Mouse (Mus musculus) right cerebral cortex, adult 18-20 months (tissue): ENCODE results near the gene Tsc22d3.
"Not testable (repeated sequence)": the region's sequence is repeated elsewhere in the genome, so short reads cannot be mapped to it uniquely, and the experiment has no call there.

Experiments
- DNase-seq: peaks from one replicate; pipeline ENCODE4 v3.0.0; 2022; ENCODE audit warnings: mixed read lengths

Gene Tsc22d3

DNA sequence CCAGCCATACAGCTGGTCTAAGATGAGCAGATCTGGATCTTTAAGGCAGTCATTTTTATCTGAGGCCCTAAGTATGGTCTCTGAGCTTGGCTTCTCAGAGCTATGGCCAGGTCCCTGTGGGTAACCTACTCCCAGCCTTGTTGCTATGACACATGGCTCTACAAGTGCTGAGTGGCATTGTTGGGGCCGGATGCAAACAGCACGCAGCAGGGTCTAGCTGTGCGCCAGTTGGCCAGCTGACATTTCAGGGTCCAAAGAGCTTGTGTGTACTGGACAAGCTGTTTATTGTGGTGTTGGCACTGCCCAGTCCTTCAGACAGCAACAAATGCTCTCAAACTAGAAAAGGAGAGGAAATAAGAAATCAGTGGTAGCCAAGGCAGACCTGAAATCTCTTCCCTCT, 35.2 kb downstream of the Tsc22d3 start:
- no peak for DNase-seq

GRCm38 (mm10) chrX:140564777-140565176, 35.7 kb downstream of the Tsc22d3 start:
- no peak for DNase-seq

GRCm38 (mm10) chrX:140558176-140558844, 42.1 kb downstream of the Tsc22d3 start:
- DNase-seq, result no peak

DNA sequence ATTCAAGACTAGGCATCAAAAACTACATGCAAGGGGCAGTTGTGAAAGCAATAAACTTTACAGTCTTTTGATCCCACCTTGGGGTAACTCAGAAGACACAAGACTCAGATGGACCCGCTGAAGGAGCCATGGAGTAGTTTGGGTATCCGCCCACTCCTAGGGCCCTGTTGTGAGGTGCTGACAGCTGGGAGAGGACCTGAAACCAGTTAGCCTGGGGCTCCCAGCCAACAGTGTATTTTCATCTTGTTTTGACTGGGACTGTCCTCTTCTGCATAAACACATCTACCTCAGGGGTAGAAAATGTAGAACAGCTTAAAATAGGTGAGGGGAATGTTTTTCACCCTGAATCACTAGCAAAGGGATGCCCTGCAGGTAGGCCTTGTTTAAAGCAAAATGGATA, 44.5 kb downstream of the Tsc22d3 start:
- no peak for DNase-seq

- no peak for DNase-seq
Observed at GRCm38 (mm10) chrX:140555423-140555822, 45.0 kb downstream of the Tsc22d3 start.

GRCm38 (mm10) chrX:140547660-140548419, 52.6 kb downstream of the Tsc22d3 start:
- DNase-seq, result no peak

DNA sequence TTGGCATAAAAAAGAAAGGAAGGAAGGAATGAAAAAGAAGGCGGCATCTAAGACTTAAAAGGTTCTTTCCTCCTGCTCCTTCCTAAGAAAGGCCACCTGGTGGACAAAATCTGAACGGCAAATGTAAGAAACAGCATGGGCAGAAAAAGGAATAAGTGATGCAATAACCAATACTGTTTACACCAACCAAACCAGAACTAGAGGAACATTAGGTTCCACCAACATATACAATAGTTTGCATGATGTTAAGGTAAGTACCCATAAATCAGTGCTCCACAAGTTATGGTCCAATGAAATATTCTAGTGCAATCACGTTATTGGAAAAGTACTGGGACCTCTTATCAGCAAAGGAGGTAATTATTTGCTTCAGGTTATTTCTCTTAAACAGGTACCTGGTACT, 55.7 kb downstream of the Tsc22d3 start:
- peak; percentile 40 for DNase-seq

- DNase-seq, result peak; percentile 81
Observed at GRCm38 (mm10) chrX:140542938-140543673, 57.4 kb downstream of the Tsc22d3 start.

DNA sequence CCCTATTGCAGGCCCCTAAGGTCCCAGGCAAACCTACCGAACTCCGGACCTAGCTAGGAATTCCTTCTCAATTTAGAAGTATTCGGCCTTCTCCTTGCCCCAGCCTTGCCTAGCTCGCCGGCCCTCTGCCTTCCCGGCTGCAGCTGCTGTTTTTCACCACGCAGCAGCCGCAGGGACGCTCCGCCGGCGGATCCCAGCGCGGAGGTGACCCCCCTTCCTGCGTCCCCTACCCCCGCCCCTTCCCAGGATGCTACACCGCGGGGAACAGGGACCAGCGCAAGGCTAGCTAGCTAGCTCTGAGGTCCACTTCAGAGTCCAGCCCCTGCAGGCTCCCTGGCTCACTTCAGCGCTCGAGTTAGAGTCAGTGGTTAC, 58.0 kb downstream of the Tsc22d3 start:
- DNase-seq, result peak; percentile 35

- DNase-seq, result no peak
Observed at GRCm38 (mm10) chrX:140541711-140542473, 58.6 kb downstream of the Tsc22d3 start.

DNA sequence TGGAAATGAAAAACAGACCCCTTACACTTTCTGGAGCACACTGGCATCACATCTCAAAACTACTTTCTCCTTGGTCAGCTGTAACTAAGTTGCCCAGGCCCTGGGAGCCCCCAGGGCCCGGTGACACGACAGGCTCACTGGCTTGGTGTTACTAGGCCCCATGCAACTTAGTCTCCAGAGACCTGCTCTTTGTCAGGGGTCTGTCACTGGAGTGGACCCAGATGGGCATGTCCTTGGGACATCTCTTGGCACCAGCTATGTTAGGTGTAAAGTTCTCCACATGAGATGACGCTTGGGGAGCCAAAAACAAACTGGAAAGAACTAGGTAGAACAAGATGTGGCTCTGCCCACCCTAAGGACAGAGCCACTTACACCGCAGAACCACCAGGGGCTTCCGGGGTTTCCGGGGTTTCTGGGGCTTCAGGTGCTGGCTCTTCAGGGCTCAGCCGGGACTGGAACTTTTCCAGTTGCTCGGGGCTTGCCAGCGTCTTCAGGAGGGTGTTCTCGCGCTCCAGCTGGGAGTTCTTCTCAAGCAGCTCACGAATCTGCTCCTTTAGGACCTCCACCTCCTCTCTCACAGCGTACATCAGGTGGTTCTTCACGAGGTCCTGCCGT, 59.9 kb downstream of the Tsc22d3 start:
- DNase-seq, result no peak

GRCm38 (mm10) chrX:140539831-140540230, 60.6 kb downstream of the Tsc22d3 start:
- not testable (repeated sequence) for DNase-seq

DNA sequence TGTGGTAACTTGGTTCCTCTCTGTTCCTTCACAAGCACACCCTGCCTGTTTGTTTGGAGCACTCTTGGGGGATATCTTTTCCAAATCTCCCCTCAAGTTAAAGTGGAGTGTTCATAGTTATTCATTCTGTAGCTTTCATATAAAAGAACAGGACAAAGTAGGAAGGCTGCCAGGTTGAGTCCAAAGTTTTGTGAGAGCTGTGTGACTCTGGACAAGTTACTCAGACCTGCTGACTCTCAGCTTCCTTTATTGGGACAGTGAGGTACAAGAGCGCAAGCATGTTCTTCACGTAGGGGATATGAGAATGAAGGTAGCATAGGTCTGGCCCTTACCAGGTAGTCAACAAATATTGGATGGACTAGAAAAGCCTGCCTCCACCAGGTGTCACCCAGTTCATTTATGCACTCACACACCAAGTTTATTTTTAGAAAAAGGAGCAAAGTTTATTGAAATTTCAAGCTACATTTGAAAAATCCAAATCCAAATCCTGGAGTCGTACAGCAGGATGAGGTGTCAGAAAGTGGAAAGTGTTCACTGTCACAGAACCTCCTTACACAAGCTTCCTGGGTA, 61.3 kb downstream of the Tsc22d3 start:
- no peak for DNase-seq

DNA sequence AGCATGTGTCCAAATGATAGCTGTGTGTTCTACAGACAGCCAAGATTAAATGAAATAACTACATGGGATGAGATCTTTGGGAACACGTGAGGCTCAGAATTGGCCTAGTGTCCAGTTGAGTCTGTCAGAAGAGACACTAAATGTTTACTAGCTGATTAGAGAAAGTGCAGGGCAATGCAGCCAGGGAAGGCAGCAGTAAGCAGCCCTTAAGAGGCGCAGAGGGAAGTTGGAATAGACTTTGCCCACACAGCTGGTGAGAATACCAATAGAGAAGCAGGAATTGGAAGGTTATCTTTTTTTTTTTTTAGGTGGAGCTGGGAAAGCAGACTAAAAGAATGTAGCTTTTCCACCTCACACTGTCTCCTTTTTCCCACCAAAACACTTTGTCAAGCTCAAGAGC, 61.8 kb downstream of the Tsc22d3 start:
- DNase-seq, result no peak

GRCm38 (mm10) chrX:140537662-140538061, 62.8 kb downstream of the Tsc22d3 start:
- no peak for DNase-seq

DNA sequence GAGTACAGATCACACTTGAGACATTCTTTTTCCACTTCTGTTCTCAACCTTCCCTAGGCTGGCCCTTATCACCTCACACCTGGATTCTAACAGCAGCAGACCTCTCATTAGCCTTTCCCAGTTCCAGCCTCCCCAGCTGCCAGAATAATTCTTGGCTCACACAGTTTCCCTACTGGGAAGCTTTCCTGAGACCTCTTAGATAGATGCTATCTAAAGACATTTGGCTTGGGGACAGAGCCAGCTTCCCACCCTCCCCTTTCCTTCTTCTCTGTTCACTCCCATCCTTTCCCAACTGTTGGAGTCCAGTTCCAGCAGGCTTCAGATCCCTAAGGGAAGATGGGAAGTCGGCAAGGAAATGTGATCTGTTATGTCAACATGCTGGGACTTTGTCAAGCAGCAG, 65.0 kb downstream of the Tsc22d3 start:
- no peak for DNase-seq

DNA sequence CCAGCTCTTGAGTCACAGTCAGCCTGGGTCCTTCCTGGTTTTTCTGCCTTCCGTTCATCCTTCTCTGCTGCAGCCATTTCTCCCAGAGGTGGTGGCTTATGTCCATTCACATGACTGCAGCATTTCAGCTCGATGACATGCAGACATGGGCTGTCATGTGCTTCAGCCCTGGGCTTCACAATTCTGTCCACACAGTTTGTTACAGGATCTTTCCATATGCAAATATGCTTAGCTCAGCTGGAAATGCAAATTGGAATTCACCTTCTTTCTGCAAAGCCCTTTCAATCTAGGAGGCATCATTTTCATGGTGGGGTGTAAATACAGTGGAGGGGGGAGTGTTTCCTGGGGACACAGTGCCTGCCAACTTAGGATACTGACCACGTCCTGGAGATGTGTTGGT, 66.2 kb downstream of the Tsc22d3 start:
- DNase-seq, result no peak

DNA sequence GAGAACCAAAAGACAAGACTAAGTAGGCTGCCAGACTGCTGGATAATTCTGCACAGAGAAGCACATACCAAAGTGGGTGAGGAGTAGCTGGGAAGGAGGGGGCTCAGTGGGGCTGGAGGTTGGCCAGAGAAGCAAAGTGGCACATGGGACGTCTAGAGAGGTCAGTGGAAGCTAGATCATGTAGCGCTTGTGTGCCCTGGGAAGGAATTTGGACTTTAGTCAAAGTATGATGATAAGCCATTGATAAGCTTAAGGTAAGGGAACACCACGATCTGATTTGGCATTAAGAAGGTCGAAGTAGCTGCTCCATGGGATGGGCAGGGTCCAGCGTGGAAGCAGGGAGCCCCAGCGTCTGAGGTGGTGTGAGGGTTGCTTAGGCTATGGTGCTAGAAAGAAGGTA, 68.1 kb downstream of the Tsc22d3 start:
- DNase-seq, result no peak

- DNase-seq, result no peak
Observed at GRCm38 (mm10) chrX:140531356-140531755, 69.1 kb downstream of the Tsc22d3 start.

- no peak for DNase-seq
Observed at GRCm38 (mm10) chrX:140530632-140531031, 69.8 kb downstream of the Tsc22d3 start.

- no peak for DNase-seq
Observed at GRCm38 (mm10) chrX:140529074-140529561, 71.3 kb downstream of the Tsc22d3 start.

GRCm38 (mm10) chrX:140527231-140527630, 73.2 kb downstream of the Tsc22d3 start:
- DNase-seq, result no peak
